Mouse (Mus musculus) hindbrain, embryonic 14.5 days (tissue): Measurements from ENCODE around the gene Pnma1. TPM values are rescaled to one million over a fixed set of nuclear protein-coding genes. Genes with fewer than 3 reads are reported as not detected.
"Not testable (repeated sequence)": the region's sequence is repeated elsewhere in the genome, so short reads cannot be mapped to it uniquely, and the experiment has no call there.

Experiments used
- ATAC-seq: fragments of 200-750 bp; cut with Nextera tagmentation; 2 replicates; pipeline ENCODE4 v1.8.0; 2017; ENCODE audit warnings: moderate number of reproducible peaks, mild to moderate bottlenecking, moderate TSS enrichment, moderate library complexity; ENCODE audit not compliant: low FRiP score
- DNase-seq: peaks from one replicate; pipeline ENCODE4 v3.0.0-alpha.2; 2015; ENCODE audit warnings: low spot score
- H3K27ac ChIP-seq: fragments of 300-500 bp; sonication (generic); 2 replicates; pipeline ENCODE4 v1.5.1; 2014; ENCODE audit warnings: mild to moderate bottlenecking, moderate library complexity
- H3K27me3 ChIP-seq: fragments of 300-500 bp; sonication (generic); 2 replicates; pipeline ENCODE4 v1.6.1; 2014; ENCODE audit warnings: mild to moderate bottlenecking, low read length, mixed read lengths; ENCODE audit not compliant: control insufficient read depth, insufficient read depth
- H3K36me3 ChIP-seq: fragments of 300-500 bp; sonication (generic); replicated peaks from 2 replicates; pipeline ENCODE4 v1.6.1; 2014; ENCODE audit not compliant: control insufficient read depth, insufficient read depth
- H3K4me1 ChIP-seq: fragments of 300-500 bp; sonication (generic); replicated peaks from 2 replicates; pipeline ENCODE4 v1.6.1; 2014; ENCODE audit warnings: antibody characterized with exemption, low read length, mixed read lengths; ENCODE audit not compliant: control insufficient read depth, insufficient read depth
- H3K4me2 ChIP-seq: fragments of 300-500 bp; sonication (generic); replicated peaks from 2 replicates; pipeline ENCODE4 v1.6.1; 2014; ENCODE audit warnings: mild to moderate bottlenecking, moderate library complexity
- H3K4me3 ChIP-seq: fragments of 300-500 bp; sonication (generic); replicated peaks from 2 replicates; pipeline ENCODE4 v1.5.1; 2014; ENCODE audit warnings: mild to moderate bottlenecking, low read length
- H3K9ac ChIP-seq: fragments of 300-500 bp; sonication (generic); 2 replicates; pipeline ENCODE4 v1.6.1; 2014
- H3K9me3 ChIP-seq: fragments of 300-500 bp; sonication (generic); 2 replicates; pipeline ENCODE4 v1.6.1; 2016; ENCODE audit warnings: low read length; ENCODE audit not compliant: control insufficient read depth
- WGBS: fragments of 180-500 bp; shearing (Covaris S2); extraction: QIAGEN DNeasy Blood & Tissue Kit; methylation state at CpG from one replicate; pipeline ENCODE4 v1.1.7; 2014; 5-methylcytosine and 5-hydroxymethylcytosine counted together
- polyA plus RNA-seq: library from polyadenylated mRNA; unstranded; fragments of >200 nt; fragmentation: Nextera tagmentation; extraction: Ambion mirVana; gene quantifications from 2 replicates; pipeline ENCODE4 v1.2.1, GENCODE M21; 2014

The Pnma1 gene
- polyA plus RNA-seq, 1 experiment from 2014 or later, result 3.2 TPM

GRCm38 (mm10) chr12:84101493-84101845 is 46.8 kb downstream of the Pnma1 start:
- Histone ChIP-seq H3K27me3 (no peaks in the 10 kb centered on the region), H3K4me2 (peak overlapping the region; percentile 83), H3K4me3 (peak overlapping the region; percentile 47), H3K36me3 (no peaks in the 10 kb centered on the region), H3K9me3 (no peaks in the 10 kb centered on the region), H3K27ac (no peak overlapping the region), H3K4me1 (peaks cover 5% of the 10 kb centered on the region; the same call in 1 of the 2 replicates), H3K9ac (peak overlapping the region; percentile 65)
- no peak for DNase-seq
- no peak for ATAC-seq
- WGBS, result 50% methylated on average over 2 of the region's 2 CpGs

GRCm38 (mm10) chr12:84100604-84101492 is 47.4 kb downstream of the Pnma1 start, which contains the start of gene Acot6:
Gene Acot6 (plus strand): TSS chr12:84100654.
- not testable (repeated sequence) for H3K27me3 ChIP-seq, H3K36me3 ChIP-seq, H3K4me1 ChIP-seq, H3K9me3 ChIP-seq
- under 1% methylated on average over 72 of the region's 80 CpGs for WGBS
- peak within 1 kb of the TSS; percentile 65 for H3K9ac ChIP-seq
- peak within 1 kb of the TSS; percentile 47 for H3K4me3 ChIP-seq
- peak; percentile 67 for DNase-seq
- peak within 1 kb of the TSS; percentile 59; the same call in 1 of the 2 replicates for H3K27ac ChIP-seq
- ATAC-seq, result peak; percentile 82
- peak within 1 kb of the TSS; percentile 83 for H3K4me2 ChIP-seq

- Histone ChIP-seq H3K4me3 (peak overlapping the region; percentile 47; the same call in 1 of the 2 replicates), H3K4me2 (peak overlapping the region; percentile 83), H3K9ac (peak overlapping the region; percentile 65; the same call in 1 of the 2 replicates)
Measured at GRCm38 (mm10) chr12:84100071-84100470, 48.2 kb downstream of the Pnma1 start.

DNA sequence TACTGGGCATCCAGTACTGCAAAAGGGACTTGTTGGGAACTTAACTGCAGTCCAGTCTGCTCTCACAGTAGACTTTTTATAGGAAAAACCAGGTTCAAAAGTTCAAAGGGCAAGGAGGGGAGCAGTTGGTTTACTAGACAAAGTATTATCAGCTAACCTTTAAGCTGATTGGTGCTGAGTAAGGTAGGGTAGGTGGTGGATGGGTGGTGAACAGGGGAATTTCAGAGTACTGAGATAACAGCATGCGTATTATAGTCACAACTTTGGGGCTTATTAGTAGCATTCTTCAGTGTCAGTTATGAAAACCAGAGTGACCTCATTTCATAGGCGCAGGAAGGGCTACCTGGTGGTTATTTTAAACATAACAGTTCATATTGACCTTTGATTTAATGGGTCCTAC is 48.7 kb downstream of the Pnma1 start:
- ATAC-seq (no peak), DNase-seq (no peak)
- Histone ChIP-seq H3K4me3 (no peak overlapping the region), H3K27ac (no peak overlapping the region), H3K27me3 (no peaks in the 10 kb centered on the region), H3K4me1 (peaks cover 5% of the 10 kb centered on the region; the same call in 1 of the 2 replicates), H3K9me3 (no peaks in the 10 kb centered on the region), H3K9ac (no peak overlapping the region), H3K4me2 (no peak overlapping the region), H3K36me3 (no peaks in the 10 kb centered on the region)
- 97% methylated on average over 2 of the region's 2 CpGs for WGBS

More at GRCm38 (mm10) chr12:84100071-84100470, 48.2 kb downstream of the Pnma1 start:
- Histone ChIP-seq H3K4me1 (peaks cover 5% of the 10 kb centered on the region; the same call in 1 of the 2 replicates), H3K27ac (no peak overlapping the region), H3K36me3 (no peaks in the 10 kb centered on the region), H3K27me3 (no peaks in the 10 kb centered on the region), H3K9me3 (no peaks in the 10 kb centered on the region)
- WGBS, result 32% methylated on average over 1 of the region's 1 CpGs
- no peak for ATAC-seq
- no peak for DNase-seq

Other genes starting within 250 kb of the Pnma1 start
- 16.0 and 17.7 TPM in 2 replicates for gene Numb, start 226.6 kb downstream of the Pnma1 start, polyA plus RNA-seq
- gene Riox1, start 197.9 kb downstream of the Pnma1 start, polyA plus RNA-seq, result 12.4 and 15.0 TPM in 2 replicates
- not detected in 2 replicates for gene Heatr4, start 163.6 kb downstream of the Pnma1 start, polyA plus RNA-seq
- 9.8 and 13.8 TPM in 2 replicates for gene Acot2, start 160.6 kb downstream of the Pnma1 start, polyA plus RNA-seq
- gene Acot1, start 139.0 kb downstream of the Pnma1 start, polyA plus RNA-seq, result 100 and 108 TPM in 2 replicates
- 0.54 and 0.61 TPM in 2 replicates for gene Acot4, start 110.1 kb downstream of the Pnma1 start, polyA plus RNA-seq
- gene Gm49366, start 109.6 kb downstream of the Pnma1 start, polyA plus RNA-seq, result not detected in 2 replicates
- gene Acot3, start 96.3 kb downstream of the Pnma1 start, polyA plus RNA-seq, result 0.78 and 1.9 TPM in 2 replicates
- 0.30 and 0.48 TPM in 2 replicates for gene Acot5, start 79.2 kb downstream of the Pnma1 start, polyA plus RNA-seq
- gene Acot6, start 47.8 kb downstream of the Pnma1 start, polyA plus RNA-seq, result 1.5 TPM in 2 replicates
- 6.3 and 7.3 TPM in 2 replicates for gene Dnal1, start 34.1 kb downstream of the Pnma1 start, polyA plus RNA-seq
- 4.4 and 4.8 TPM in 2 replicates for gene Elmsan1, start 70.4 kb upstream of the Pnma1 start, polyA plus RNA-seq
- 15.4 and 18.2 TPM in 2 replicates for gene Ptgr2, start 136.7 kb upstream of the Pnma1 start, polyA plus RNA-seq
- 62.5 and 67.6 TPM in 2 replicates for gene Zfp410, start 168.4 kb upstream of the Pnma1 start, polyA plus RNA-seq
- 40.1 and 41.5 TPM in 2 replicates for gene Coq6, start 213.2 kb upstream of the Pnma1 start, polyA plus RNA-seq
- 15.3 and 16.0 TPM in 2 replicates for gene Fam161b, start 213.3 kb upstream of the Pnma1 start, polyA plus RNA-seq